Mouse (Mus musculus): ENCODE measurements around the gene C7. TPM values are rescaled to one million over a fixed set of nuclear protein-coding genes. Genes with fewer than 3 reads are reported as not detected.
A peak's percentile ranks its signal among the peaks of the same experiment; 100 is the strongest.
"Not testable (repeated sequence)": the region's sequence is repeated elsewhere in the genome, so short reads cannot be mapped to it uniquely, and the experiment has no call there.

C7 gene
- polyA plus RNA-seq, 1 experiment = not detected

- WGBS = 97% methylated on average over 10 of the region's 10 CpGs
Observed at GRCm38 (mm10) chr15:5090131-5090530, 26.6 kb upstream of the C7 start.

GRCm38 (mm10) chr15:5088850-5089608 lies 25.5 kb upstream of the C7 start:
- TF ChIP-seq POLR2A (IDR thresholded peaks at IDR 0.05; ENCODE audit: insufficient read depth, low read depth, low read length) (no peak), CTCF (IDR thresholded peaks at IDR 0.05; ENCODE audit: insufficient read depth, low read depth, low read length) (no peak)

More at GRCm38 (mm10) chr15:5090131-5090530, 26.6 kb upstream of the C7 start:
- TF ChIP-seq POLR2A (IDR thresholded peaks at IDR 0.05; ENCODE audit: insufficient read depth, low read depth, low read length) = no peak
- no peak for TF ChIP-seq CTCF (IDR thresholded peaks at IDR 0.05; ENCODE audit: insufficient read depth, low read depth, low read length)
- H3K4me3 ChIP-seq (ENCODE audit: insufficient read depth, low read depth, low read length) = no peak overlapping the region
- no peaks in the 10 kb centered on the region for H3K4me1 ChIP-seq (ENCODE audit: control insufficient read depth, insufficient read depth, low read length)
- no peak overlapping the region for H3K27ac ChIP-seq (ENCODE audit: insufficient read depth, low read depth, low read length)

DNA sequence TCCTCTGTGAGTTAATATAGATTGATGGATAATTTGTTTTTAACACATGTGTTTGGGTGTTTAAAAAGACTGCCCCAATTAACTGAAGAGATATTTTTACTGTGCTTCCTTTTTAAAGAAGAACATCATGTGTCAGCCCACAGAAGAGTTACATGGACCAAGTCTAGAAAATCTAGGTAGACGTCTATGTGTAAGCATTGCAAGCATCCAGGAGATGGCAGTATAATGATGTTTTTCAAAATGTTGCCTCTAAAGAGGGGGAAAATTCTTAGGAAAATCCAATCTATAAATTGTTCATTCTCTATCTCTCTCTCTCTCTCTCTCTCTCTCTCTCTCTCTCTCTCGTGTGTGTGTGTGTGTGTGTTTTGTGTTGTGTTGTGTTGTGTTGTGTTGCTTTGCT lies 22.6 kb upstream of the C7 start:
- no peak overlapping the region for H3K4me3 ChIP-seq (ENCODE audit: insufficient read depth, low read depth, low read length)
- no peak overlapping the region for H3K27ac ChIP-seq (ENCODE audit: insufficient read depth, low read depth, low read length)
- H3K4me1 ChIP-seq (ENCODE audit: control insufficient read depth, insufficient read depth, low read length) = no peaks in the 10 kb centered on the region
- 10% methylated on average over 2 of the region's 2 CpGs for WGBS
- TF ChIP-seq CTCF (IDR thresholded peaks at IDR 0.05; ENCODE audit: insufficient read depth, low read depth, low read length) = no peak
- no peak for TF ChIP-seq POLR2A (IDR thresholded peaks at IDR 0.05; ENCODE audit: insufficient read depth, low read depth, low read length)

More at GRCm38 (mm10) chr15:5088850-5089608, 25.5 kb upstream of the C7 start:
- H3K4me1 ChIP-seq (ENCODE audit: control insufficient read depth, insufficient read depth, low read length) = no peaks in the 10 kb centered on the region
- no peak overlapping the region for H3K27ac ChIP-seq (ENCODE audit: insufficient read depth, low read depth, low read length)
- 52% methylated on average over 7 of the region's 7 CpGs for WGBS
- H3K4me3 ChIP-seq (ENCODE audit: insufficient read depth, low read depth, low read length) = no peak overlapping the region

GRCm38 (mm10) chr15:5081235-5081634 lies 17.7 kb upstream of the C7 start:
- WGBS = 80% methylated on average over 1 of the region's 1 CpGs
- TF ChIP-seq CTCF (IDR thresholded peaks at IDR 0.05; ENCODE audit: insufficient read depth, low read depth, low read length) (no peak), POLR2A (IDR thresholded peaks at IDR 0.05; ENCODE audit: insufficient read depth, low read depth, low read length) (no peak)
- Histone ChIP-seq H3K4me1 (ENCODE audit: control insufficient read depth, insufficient read depth, low read length) (no peaks in the 10 kb centered on the region), H3K27ac (ENCODE audit: insufficient read depth, low read depth, low read length) (no peak overlapping the region), H3K4me3 (ENCODE audit: insufficient read depth, low read depth, low read length) (no peak overlapping the region)

DNA sequence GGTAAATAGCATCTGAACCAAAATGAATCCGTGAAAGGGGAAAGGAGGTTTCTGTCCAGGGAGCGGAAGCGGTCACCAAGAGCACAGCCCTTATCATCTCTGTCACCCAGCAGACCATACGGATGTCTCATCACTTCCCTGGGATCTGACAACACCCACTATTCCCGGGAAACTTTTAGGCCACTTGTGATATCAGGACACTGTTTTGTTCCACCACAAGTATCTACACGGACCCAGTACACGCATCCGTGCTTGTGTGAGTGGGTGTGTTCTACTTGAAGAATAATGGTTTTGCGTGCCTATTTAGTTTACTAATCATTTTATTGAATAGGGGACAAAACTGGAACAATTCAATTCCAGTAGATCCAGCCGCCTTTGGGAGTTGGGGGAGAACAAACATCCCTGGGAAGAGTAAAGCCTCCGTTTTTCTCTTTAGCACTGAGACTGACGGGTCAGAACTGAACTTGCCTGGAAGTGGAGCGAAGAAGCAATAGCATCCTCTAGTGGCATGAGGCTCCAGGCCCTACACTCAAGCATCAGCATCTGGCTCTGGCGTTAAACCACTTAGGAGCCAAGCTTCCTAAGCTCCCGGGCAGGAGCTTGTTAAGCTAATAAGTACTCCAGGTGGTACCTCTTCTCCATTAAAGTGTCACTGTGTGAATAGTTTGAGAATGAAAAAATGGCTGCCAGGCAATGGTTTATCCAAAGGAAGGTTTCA lies 5.4 kb upstream of the C7 start:
- TF ChIP-seq POLR2A (IDR thresholded peaks at IDR 0.05; ENCODE audit: insufficient read depth, low read depth, low read length) = no peak
- peak; percentile 40 for TF ChIP-seq CTCF (IDR thresholded peaks at IDR 0.05; ENCODE audit: insufficient read depth, low read depth, low read length)
- Histone ChIP-seq H3K4me1 (ENCODE audit: control insufficient read depth, insufficient read depth, low read length) (no peaks in the 10 kb centered on the region), H3K4me3 (ENCODE audit: insufficient read depth, low read depth, low read length) (no peak overlapping the region), H3K27ac (ENCODE audit: insufficient read depth, low read depth, low read length) (no peak overlapping the region)
- 45% methylated on average over 15 of the region's 15 CpGs for WGBS

GRCm38 (mm10) chr15:5045560-5046284 lies 17.8 kb downstream of the C7 start:
- no peak overlapping the region for H3K27ac ChIP-seq (ENCODE audit: insufficient read depth, low read depth, low read length)
- TF ChIP-seq POLR2A (IDR thresholded peaks at IDR 0.05; ENCODE audit: insufficient read depth, low read depth, low read length) (no peak), CTCF (IDR thresholded peaks at IDR 0.05; ENCODE audit: insufficient read depth, low read depth, low read length) (no peak)
- 43% methylated on average over 11 of the region's 11 CpGs for WGBS
- H3K4me3 ChIP-seq (ENCODE audit: insufficient read depth, low read depth, low read length) = no peak overlapping the region
- no peaks in the 10 kb centered on the region for H3K4me1 ChIP-seq (ENCODE audit: control insufficient read depth, insufficient read depth, low read length)

DNA sequence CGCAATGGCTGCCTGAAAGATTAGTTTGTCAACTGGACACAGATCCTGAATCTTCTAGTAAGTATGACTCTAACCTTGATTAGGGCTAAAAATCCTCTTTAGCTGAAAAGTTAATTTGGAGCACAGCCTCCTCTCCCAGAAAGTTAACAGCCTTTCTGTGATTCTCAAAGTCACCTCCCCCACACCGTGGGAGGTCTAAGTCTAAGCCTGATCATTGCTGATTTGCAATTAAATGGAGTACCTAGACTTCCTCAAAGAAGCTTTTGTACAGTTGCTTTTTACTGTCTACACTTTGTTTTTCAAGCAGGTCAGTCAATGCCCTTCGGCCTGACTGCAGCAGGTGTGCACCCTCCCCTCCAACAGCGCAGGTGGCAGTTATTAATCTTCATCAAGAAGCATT lies 34.3 kb downstream of the C7 start:
- no peaks in the 10 kb centered on the region for H3K4me1 ChIP-seq (ENCODE audit: control insufficient read depth, insufficient read depth, low read length)
- 82% methylated on average over 4 of the region's 4 CpGs for WGBS
- no peak for TF ChIP-seq POLR2A (IDR thresholded peaks at IDR 0.05; ENCODE audit: insufficient read depth, low read depth, low read length)
- no peak for TF ChIP-seq CTCF (IDR thresholded peaks at IDR 0.05; ENCODE audit: insufficient read depth, low read depth, low read length)
- H3K27ac ChIP-seq (ENCODE audit: insufficient read depth, low read depth, low read length) = no peak overlapping the region
- no peak overlapping the region for H3K4me3 ChIP-seq (ENCODE audit: insufficient read depth, low read depth, low read length)

DNA sequence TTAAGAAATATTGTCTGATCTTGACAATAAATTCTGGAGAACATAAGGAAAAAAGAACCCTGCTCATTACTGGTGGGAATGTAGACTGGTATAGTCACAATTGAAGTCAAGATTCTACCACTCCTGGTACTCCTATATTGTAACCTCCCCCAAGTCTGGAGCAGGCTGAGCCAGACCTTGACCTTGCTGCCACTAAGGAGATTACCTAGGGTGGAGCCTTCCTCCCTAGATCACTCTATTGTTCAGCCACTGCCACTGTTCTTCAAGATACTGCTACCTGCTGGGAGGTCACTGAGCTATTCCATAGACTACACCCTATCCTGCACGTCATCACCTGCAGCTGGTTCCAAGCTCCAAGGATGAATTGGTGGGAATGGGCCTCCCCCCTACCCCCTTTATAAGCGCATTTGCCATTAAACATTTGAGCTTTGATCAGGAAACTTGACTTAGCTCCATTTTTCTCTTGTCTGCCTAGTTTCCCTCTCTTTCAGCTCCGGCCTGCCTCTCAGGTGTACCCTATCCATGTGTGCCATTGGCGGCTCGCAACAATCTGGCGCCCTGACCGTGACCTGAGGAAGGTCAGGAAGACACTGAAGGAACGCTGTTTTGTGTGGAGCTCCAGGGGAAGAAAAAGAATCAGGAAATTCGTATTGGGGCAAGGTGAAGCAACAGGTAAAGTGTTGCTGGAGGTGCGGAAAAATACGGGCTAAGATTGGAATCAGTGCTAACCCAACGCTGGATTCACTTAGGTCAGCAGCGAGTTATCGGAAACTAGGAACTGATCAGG lies 39.9 kb downstream of the C7 start:
- not testable (repeated sequence) for H3K27ac ChIP-seq (ENCODE audit: insufficient read depth, low read depth, low read length); H3K4me1 ChIP-seq (ENCODE audit: control insufficient read depth, insufficient read depth, low read length); H3K4me3 ChIP-seq (ENCODE audit: insufficient read depth, low read depth, low read length)
- 94% methylated on average over 14 of the region's 14 CpGs for WGBS
